Mouse (Mus musculus): ENCODE measurements at regions not wholly inside any gene's neighbourhood (a gene's known extent, or its start where the extent isn't known, plus 50 kb on each side); places are given as distances from the start of the nearest gene placed in this dataset.

- DNase-seq (ENCODE audit: low read depth in 1 of 2, low spot score in 2 of 2): no peak
- Histone ChIP-seq H3K4me3 (ENCODE audit: extremely low read depth, insufficient read depth, insufficient read length) (no peak overlapping the region), H3K4me1 (ENCODE audit: control insufficient read depth, insufficient read depth, insufficient read length) (peaks cover 3% of the 10 kb centered on the region), H3K27me3 (ENCODE audit: control insufficient read depth, insufficient read depth, low read length) (no peaks in the 10 kb centered on the region), H3K27ac (ENCODE audit: insufficient read depth, low read length) (no peak overlapping the region), H3K36me3 (ENCODE audit: control insufficient read depth, insufficient read depth, low read length) (no peaks in the 10 kb centered on the region)
- whole genome bisulfite sequencing: 73% methylated on average over 8 of the region's 8 CpGs
- TF ChIP-seq CTCF (IDR thresholded peaks at IDR 0.05; ENCODE audit: extremely low read depth, insufficient read depth, insufficient read length, insufficient replicate concordance): no peak
- no peak for TF ChIP-seq POLR2A (IDR thresholded peaks at IDR 0.05; ENCODE audit: low read depth, low read length)
Measured at GRCm38 (mm10) chr6:51156836-51157370, 275.6 kb upstream of the Nfe2l3 start.

GRCm38 (mm10) chr6:51161149-51161548 is 271.3 kb upstream of the Nfe2l3 start:
- no peak for DNase-seq (ENCODE audit: low read depth in 1 of 2, low spot score in 2 of 2)
- Histone ChIP-seq H3K36me3 (ENCODE audit: control insufficient read depth, insufficient read depth, low read length) (no peaks in the 10 kb centered on the region), H3K27ac (ENCODE audit: insufficient read depth, low read length) (no peak overlapping the region), H3K4me1 (ENCODE audit: control insufficient read depth, insufficient read depth, insufficient read length) (no peaks in the 10 kb centered on the region), H3K27me3 (ENCODE audit: control insufficient read depth, insufficient read depth, low read length) (no peaks in the 10 kb centered on the region), H3K4me3 (ENCODE audit: extremely low read depth, insufficient read depth, insufficient read length) (no peak overlapping the region)
- WGBS: 90% methylated on average over 6 of the region's 6 CpGs
- TF ChIP-seq CTCF (IDR thresholded peaks at IDR 0.05; ENCODE audit: extremely low read depth, insufficient read depth, insufficient read length, insufficient replicate concordance) (no peak), POLR2A (IDR thresholded peaks at IDR 0.05; ENCODE audit: low read depth, low read length) (no peak)

GRCm38 (mm10) chr6:51162208-51163082 is 270.0 kb upstream of the Nfe2l3 start:
- Histone ChIP-seq H3K4me1 (ENCODE audit: control insufficient read depth, insufficient read depth, insufficient read length) (no peaks in the 10 kb centered on the region), H3K27me3 (ENCODE audit: control insufficient read depth, insufficient read depth, low read length) (no peaks in the 10 kb centered on the region), H3K36me3 (ENCODE audit: control insufficient read depth, insufficient read depth, low read length) (no peaks in the 10 kb centered on the region), H3K27ac (ENCODE audit: insufficient read depth, low read length) (no peak overlapping the region), H3K4me3 (ENCODE audit: extremely low read depth, insufficient read depth, insufficient read length) (no peak overlapping the region)
- 84% methylated on average over 14 of the region's 14 CpGs for WGBS
- TF ChIP-seq CTCF (IDR thresholded peaks at IDR 0.05; ENCODE audit: extremely low read depth, insufficient read depth, insufficient read length, insufficient replicate concordance) (no peak), POLR2A (IDR thresholded peaks at IDR 0.05; ENCODE audit: low read depth, low read length) (no peak)
- DNase-seq (ENCODE audit: low read depth in 1 of 2, low spot score in 2 of 2): no peak

- no peak for DNase-seq (ENCODE audit: low read depth in 1 of 2, low spot score in 2 of 2)
- Histone ChIP-seq H3K27ac (ENCODE audit: insufficient read depth, low read length) (no peak overlapping the region), H3K27me3 (ENCODE audit: control insufficient read depth, insufficient read depth, low read length) (no peaks in the 10 kb centered on the region), H3K36me3 (ENCODE audit: control insufficient read depth, insufficient read depth, low read length) (no peaks in the 10 kb centered on the region), H3K4me3 (ENCODE audit: extremely low read depth, insufficient read depth, insufficient read length) (no peak overlapping the region), H3K4me1 (ENCODE audit: control insufficient read depth, insufficient read depth, insufficient read length) (no peaks in the 10 kb centered on the region)
- TF ChIP-seq CTCF (IDR thresholded peaks at IDR 0.05; ENCODE audit: extremely low read depth, insufficient read depth, insufficient read length, insufficient replicate concordance): no peak
- TF ChIP-seq POLR2A (IDR thresholded peaks at IDR 0.05; ENCODE audit: low read depth, low read length): no peak
- 84% methylated on average over 5 of the region's 5 CpGs for WGBS
Measured at GRCm38 (mm10) chr6:51163266-51163665, 269.2 kb upstream of the Nfe2l3 start.

- DNase-seq (ENCODE audit: low read depth in 1 of 2, low spot score in 2 of 2): no peak
- 84% methylated on average over 4 of the region's 4 CpGs for WGBS
- Histone ChIP-seq H3K4me1 (ENCODE audit: control insufficient read depth, insufficient read depth, insufficient read length) (no peaks in the 10 kb centered on the region; the same call in none of the 2 replicates), H3K36me3 (ENCODE audit: control insufficient read depth, insufficient read depth, low read length) (no peaks in the 10 kb centered on the region), H3K4me3 (ENCODE audit: extremely low read depth, insufficient read depth, insufficient read length) (no peak overlapping the region), H3K27ac (ENCODE audit: insufficient read depth, low read length) (no peak overlapping the region), H3K27me3 (ENCODE audit: control insufficient read depth, insufficient read depth, low read length) (peaks cover 2% of the 10 kb centered on the region)
- TF ChIP-seq CTCF (IDR thresholded peaks at IDR 0.05; ENCODE audit: extremely low read depth, insufficient read depth, insufficient read length, insufficient replicate concordance) (no peak), POLR2A (IDR thresholded peaks at IDR 0.05; ENCODE audit: low read depth, low read length) (no peak)
Measured at GRCm38 (mm10) chr6:51163882-51164281, 268.6 kb upstream of the Nfe2l3 start.

GRCm38 (mm10) chr6:51167028-51167427 is 265.4 kb upstream of the Nfe2l3 start:
- DNase-seq (ENCODE audit: low read depth in 1 of 2, low spot score in 2 of 2): no peak
- Histone ChIP-seq H3K27ac (ENCODE audit: insufficient read depth, low read length) (no peak overlapping the region), H3K27me3 (ENCODE audit: control insufficient read depth, insufficient read depth, low read length) (peaks cover 7% of the 10 kb centered on the region), H3K36me3 (ENCODE audit: control insufficient read depth, insufficient read depth, low read length) (no peaks in the 10 kb centered on the region), H3K4me1 (ENCODE audit: control insufficient read depth, insufficient read depth, insufficient read length) (no peaks in the 10 kb centered on the region; the same call in none of the 2 replicates), H3K4me3 (ENCODE audit: extremely low read depth, insufficient read depth, insufficient read length) (no peak overlapping the region)
- WGBS: 86% methylated on average over 5 of the region's 5 CpGs
- TF ChIP-seq CTCF (IDR thresholded peaks at IDR 0.05; ENCODE audit: extremely low read depth, insufficient read depth, insufficient read length, insufficient replicate concordance): no peak
- TF ChIP-seq POLR2A (IDR thresholded peaks at IDR 0.05; ENCODE audit: low read depth, low read length): no peak

- 5% methylated on average over 11 of the region's 11 CpGs for WGBS
- Histone ChIP-seq H3K27me3 (ENCODE audit: control insufficient read depth, insufficient read depth, low read length) (peaks cover 9% of the 10 kb centered on the region), H3K4me1 (ENCODE audit: control insufficient read depth, insufficient read depth, insufficient read length) (no peaks in the 10 kb centered on the region; the same call in none of the 2 replicates), H3K27ac (ENCODE audit: insufficient read depth, low read length) (no peak overlapping the region), H3K4me3 (ENCODE audit: extremely low read depth, insufficient read depth, insufficient read length) (no peak overlapping the region), H3K36me3 (ENCODE audit: control insufficient read depth, insufficient read depth, low read length) (no peaks in the 10 kb centered on the region)
- DNase-seq (ENCODE audit: low read depth in 1 of 2, low spot score in 2 of 2): peak in 1 of 2 experiments; percentile 74
- TF ChIP-seq CTCF (IDR thresholded peaks at IDR 0.05; ENCODE audit: extremely low read depth, insufficient read depth, insufficient read length, insufficient replicate concordance) (peak; percentile 81; the same call in 1 of the 2 replicates), POLR2A (IDR thresholded peaks at IDR 0.05; ENCODE audit: low read depth, low read length) (no peak)
Measured at GRCm38 (mm10) chr6:51168048-51168447, 264.4 kb upstream of the Nfe2l3 start.
